Mouse (Mus musculus) layer of hippocampus, adult 11-12 months (tissue): ENCODE measurements at regions not wholly inside any gene's neighbourhood (a gene's known extent, or its start where the extent isn't known, plus 50 kb on each side); places are given as distances from the start of the nearest gene placed in this dataset.
A peak's percentile ranks its signal among the peaks of the same experiment; 100 is the strongest.

ENCODE experiments used
- DNase-seq: peaks from one replicate; pipeline ENCODE4 v3.0.0; 2022; ENCODE audit warnings: low spot score

- DNase-seq: peak; percentile 3
These were observed 1235.8 kb downstream of the Pcdh19 start for GRCm38 (mm10) chrX:132452986-132453385.
